16 mouse cellular contexts compared by ENCODE assay signal in the genomic region with DNA sequence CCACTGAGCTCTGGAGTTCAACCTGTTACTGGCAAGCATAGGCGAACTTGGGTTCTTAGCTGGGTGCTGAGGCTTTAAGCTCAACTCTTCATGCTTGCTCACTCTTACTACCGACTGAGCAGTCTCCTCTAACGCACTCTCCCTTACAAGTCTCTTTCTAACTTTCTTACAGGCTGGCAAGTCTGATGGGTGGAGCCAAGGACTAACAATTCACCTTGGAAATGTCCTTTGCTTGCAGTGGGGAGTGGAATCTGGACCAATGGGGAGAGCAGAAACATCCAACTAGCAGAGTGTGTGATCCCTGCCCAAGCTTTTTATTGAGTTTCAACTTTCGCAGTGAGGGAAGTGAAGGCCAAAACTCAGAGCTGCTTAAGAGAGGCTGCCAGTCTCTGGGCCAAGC.
"Had no signal": no experiment of that assay in that cellular context is flagged by ENCODE, and none has a peak within 500 bp of the region (broad histone marks: within the 10 kb centered on the region; RNA-seq: fewer than 3 reads in every experiment).

No protein-coding gene starts in this region.

- H3K27me3 ChIP-seq: neural tube, embryonic 13.5 days; neural tube, embryonic 15.5 days; stomach, embryonic 15.5 days had no signal

- H3K4me3 ChIP-seq: neural tube, embryonic 13.5 days; neural tube, embryonic 15.5 days; stomach, embryonic 15.5 days had no signal

- H3K36me3 ChIP-seq: neural tube, embryonic 13.5 days; neural tube, embryonic 15.5 days; stomach, embryonic 15.5 days had no signal

- H3K4me2 ChIP-seq: neural tube, embryonic 13.5 days; neural tube, embryonic 15.5 days; stomach, embryonic 15.5 days had no signal

- H3K9me3 ChIP-seq: neural tube, embryonic 13.5 days; neural tube, embryonic 15.5 days; stomach, embryonic 15.5 days had no signal

- H3K27ac ChIP-seq: neural tube, embryonic 13.5 days; neural tube, embryonic 15.5 days; stomach, embryonic 15.5 days; stomach, postnatal 0 days had no signal

- DNase-seq: retina, postnatal 1 day; right cerebral cortex, adult 18-20 months; right cerebral cortex, postnatal 14 days; right cerebral cortex, postnatal 25 days; right cerebral cortex, postnatal 4 days; spleen, adult 18-20 months; thymus, adult 18-20 months; thymus, adult 2 months; thymus, postnatal 14 days; thymus, postnatal 25 days; thymus, postnatal 36 days; thymus, postnatal 4 days had no signal

- H3K9ac ChIP-seq: neural tube, embryonic 13.5 days; neural tube, embryonic 15.5 days; stomach, embryonic 15.5 days had no signal

- H3K4me1 ChIP-seq: neural tube, embryonic 13.5 days; neural tube, embryonic 15.5 days; stomach, embryonic 15.5 days had no signal
